Mouse (Mus musculus): ENCODE measurements around the gene Slc25a35. TPM values are rescaled to one million over a fixed set of nuclear protein-coding genes. Genes with fewer than 3 reads are reported as not detected.
"Not testable (repeated sequence)": the region's sequence is repeated elsewhere in the genome, so short reads cannot be mapped to it uniquely, and the experiment has no call there.

Gene Slc25a35
- 10 to 100 TPM; 28.8 to 36.4 TPM for total RNA-seq (2021)
- long read RNA-seq, experiment 1, transcript Slc25a35-202 (5 exons, 1,828 nt) = major isoform, 19 of 28 reads
- long read RNA-seq, experiment 1, partial matches to known transcripts = 1 of 28 reads
- long read RNA-seq, experiment 1, other reads (novel, unspliced or antisense) = 8 of 28 reads
- long read RNA-seq, experiment 2, transcript Slc25a35-202 (5 exons, 1,828 nt) = major isoform, 7 of 9 reads
- long read RNA-seq, experiment 2, partial matches to known transcripts = 1 of 9 reads
- long read RNA-seq, experiment 2, other reads (novel, unspliced or antisense) = 1 of 9 reads

- DNase-seq = peak; percentile 96 to 97
Measured at GRCm38 (mm10) chr11:68967337-68968282, at the start of gene Slc25a35. Slc25a35 (plus strand) TSS chr11:68968131.

GRCm38 (mm10) chr11:68923191-68923590 lies 44.7 kb upstream of the Slc25a35 start:
- no peak for DNase-seq

- no peak for DNase-seq
Measured at GRCm38 (mm10) chr11:68924749-68925148, 43.2 kb upstream of the Slc25a35 start.

- no peak for DNase-seq
Measured at GRCm38 (mm10) chr11:68926981-68927380, 41.0 kb upstream of the Slc25a35 start, which contains the start of gene Odf4. Odf4 (minus strand) TSS chr11:68927081.

GRCm38 (mm10) chr11:68929947-68930346 lies 38.0 kb upstream of the Slc25a35 start:
- DNase-seq = no peak

- no peak for DNase-seq
Measured at GRCm38 (mm10) chr11:68933885-68934507, 33.9 kb upstream of the Slc25a35 start.

- DNase-seq = not testable (repeated sequence)
Measured at GRCm38 (mm10) chr11:68936951-68937350, 31.0 kb upstream of the Slc25a35 start.

GRCm38 (mm10) chr11:68939451-68940304 lies 28.3 kb upstream of the Slc25a35 start:
- peak; percentile 89 to 90 for DNase-seq

- no peak for DNase-seq
Measured at GRCm38 (mm10) chr11:68940516-68940915, 27.4 kb upstream of the Slc25a35 start.

- no peak for DNase-seq
Measured at GRCm38 (mm10) chr11:68942731-68943130, 25.2 kb upstream of the Slc25a35 start.

GRCm38 (mm10) chr11:68945245-68945644 lies 22.7 kb upstream of the Slc25a35 start:
- peak; percentile 41 to 42 for DNase-seq

- no peak for DNase-seq
Measured at GRCm38 (mm10) chr11:68946001-68946400, 21.9 kb upstream of the Slc25a35 start.

- DNase-seq = no peak
Measured at GRCm38 (mm10) chr11:68946806-68947440, 21.0 kb upstream of the Slc25a35 start.

- no peak for DNase-seq
Measured at GRCm38 (mm10) chr11:68947542-68947993, 20.4 kb upstream of the Slc25a35 start.

- DNase-seq = no peak
Measured at GRCm38 (mm10) chr11:68953903-68954302, 14.0 kb upstream of the Slc25a35 start.

GRCm38 (mm10) chr11:68954408-68954807 lies 13.5 kb upstream of the Slc25a35 start:
- no peak for DNase-seq

GRCm38 (mm10) chr11:68955473-68955872 lies 12.5 kb upstream of the Slc25a35 start:
- DNase-seq = no peak

- DNase-seq = peak; percentile 17 to 53
Measured at GRCm38 (mm10) chr11:68956107-68956506, 11.8 kb upstream of the Slc25a35 start.

- peak; percentile 46 to 50 for DNase-seq
Measured at GRCm38 (mm10) chr11:68956697-68957096, 11.2 kb upstream of the Slc25a35 start.

GRCm38 (mm10) chr11:68957308-68957707 lies 10.6 kb upstream of the Slc25a35 start, which contains the start of gene Arhgef15:
Arhgef15 (minus strand) TSS chr11:68957480.
- DNase-seq = peak in 1 of 2 experiments; percentile 11

- no peak for DNase-seq
Measured at GRCm38 (mm10) chr11:68957971-68958370, 10.0 kb upstream of the Slc25a35 start.
